Mouse (Mus musculus) kidney, adult 2 months (tissue): ENCODE results near the gene Gm10642.

Source experiments
- CTCF ChIP-seq: fragments of 200-500 bp; conservative IDR thresholded peaks from 2 replicates; pipeline ENCODE4 v1.5.1; 2011; ENCODE audit warnings: low read depth, mild to moderate bottlenecking, control low read depth, low read length, moderate library complexity, mixed read lengths; ENCODE audit not compliant: insufficient read depth, insufficient read length
- POLR2A ChIP-seq: fragments of 200-500 bp; IDR thresholded peaks from one replicate; pipeline ENCODE4 v1.6.1; 2011; ENCODE audit warnings: low read depth, low read length, control low read depth

DNA sequence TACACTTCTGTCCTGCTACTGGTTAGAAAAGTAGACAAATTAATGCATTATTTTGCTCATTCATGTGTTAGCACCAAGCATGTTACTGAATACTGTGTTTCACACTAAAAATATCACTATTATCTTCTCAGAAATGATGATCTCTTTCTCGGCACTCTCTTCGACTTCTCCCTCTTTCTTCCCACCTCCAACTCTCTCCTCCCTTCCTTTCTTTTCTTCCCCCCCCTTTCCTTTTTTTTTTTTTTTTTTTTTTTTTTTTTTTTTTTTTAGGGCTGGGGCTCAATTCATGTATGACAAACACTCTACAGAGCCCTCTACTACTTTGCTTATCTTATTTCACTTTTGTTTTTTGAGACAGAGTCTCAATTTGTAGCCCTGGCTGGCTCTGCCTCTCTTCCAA is 2.2 kb downstream of the Gm10642 start:
- TF ChIP-seq CTCF: no peak
- TF ChIP-seq POLR2A: no peak
